Mouse (Mus musculus) B cell, adult 67 days (primary cell): Measurements from ENCODE around the gene Aifm2. TPM values are rescaled to one million over a fixed set of nuclear protein-coding genes. Genes with fewer than 3 reads are reported as not detected.

ENCODE experiments used
- total RNA-seq, 2 experiments: library from RNA; stranded (reverse); gene quantifications; 4 replicates each; pipeline ENCODE4 v1.2.4; 2023

Aifm2 gene
- total RNA-seq: 1 to 10 TPM; 3.3 to 4.4 TPM

DNA sequence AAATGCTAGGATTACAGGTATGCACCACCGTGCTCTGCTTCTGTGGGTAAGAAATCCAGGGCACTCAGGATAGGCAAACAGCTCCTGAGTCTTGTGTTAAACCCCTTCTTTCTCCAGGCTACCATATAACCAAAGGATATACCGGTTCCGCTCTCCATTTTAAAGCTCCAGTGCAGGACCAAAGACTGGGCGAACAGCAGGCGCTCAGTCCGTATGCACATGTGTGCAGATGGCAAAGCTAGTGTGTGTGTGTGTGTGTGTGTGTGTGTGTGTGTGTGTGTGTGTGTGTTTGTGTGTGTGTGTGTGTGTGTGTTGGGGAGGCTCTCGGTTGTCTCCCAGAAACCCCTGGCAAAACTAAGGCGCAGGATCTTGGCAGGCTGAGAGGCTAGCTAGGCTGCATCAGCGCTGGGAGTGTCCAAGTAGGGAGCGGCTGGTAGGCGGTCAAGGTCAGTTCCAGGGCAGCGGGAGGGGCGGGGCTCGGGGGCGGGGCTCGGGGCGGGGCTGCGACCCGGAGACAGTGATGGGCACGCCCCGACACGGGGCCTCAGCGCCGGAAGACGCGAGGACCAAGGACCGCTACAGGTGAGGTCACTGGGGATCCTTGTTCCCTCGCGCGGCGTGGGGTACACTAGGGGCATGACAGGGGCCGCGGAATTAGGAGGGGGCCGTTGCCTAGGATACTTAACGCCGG, at the start of gene Aifm2:
Gene Aifm2, plus strand, starts transcription at position 493 of the 691 bp plus-strand sequence.

DNA sequence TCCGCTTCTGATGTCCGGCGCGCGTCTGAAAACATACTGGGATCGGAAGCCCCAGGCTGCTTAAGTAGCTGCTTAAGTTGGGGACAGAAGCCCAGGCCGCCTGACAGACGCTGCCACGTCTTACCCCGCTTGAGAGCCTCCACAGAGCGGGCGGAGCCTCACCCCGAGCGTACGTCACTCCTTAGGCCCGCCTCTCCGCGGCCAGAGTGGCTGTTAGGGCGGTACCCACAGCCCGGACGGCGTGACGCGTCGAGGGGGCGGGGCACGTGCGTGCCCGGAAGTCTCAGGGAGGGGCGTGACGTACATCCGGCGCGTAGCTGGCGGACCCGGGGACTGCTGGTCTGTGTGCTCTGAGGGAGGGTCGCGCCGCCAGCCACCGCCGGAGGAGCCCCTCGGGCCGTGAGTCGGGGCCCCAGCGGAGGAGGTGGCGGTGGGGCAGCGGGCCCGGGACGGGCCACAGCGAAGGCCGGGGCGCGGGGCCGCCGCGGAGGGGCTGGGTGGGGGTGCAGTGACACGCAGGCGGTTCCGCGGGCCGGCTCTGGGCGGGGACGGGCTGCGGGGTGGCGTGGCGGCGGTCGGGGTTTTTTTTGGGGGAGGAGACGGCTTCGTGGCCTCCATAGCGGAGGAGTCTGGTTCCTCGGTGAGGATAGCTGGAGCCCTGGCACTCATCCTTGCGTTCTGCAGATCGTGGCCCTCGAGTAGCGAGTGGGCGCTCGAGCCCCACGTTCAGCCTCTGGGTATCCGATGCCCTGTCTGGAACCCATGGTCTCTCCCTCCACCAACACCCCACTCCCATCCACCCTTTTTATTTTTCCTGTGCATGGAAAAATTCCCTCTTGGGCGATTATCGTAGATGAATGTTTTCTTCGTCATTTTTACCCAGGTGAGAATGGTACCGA, 34.8 kb upstream of the Aifm2 start, which contains the start of gene Sar1a:
Gene Sar1a, plus strand, starts transcription at position 285 of the 899 bp plus-strand sequence.

DNA sequence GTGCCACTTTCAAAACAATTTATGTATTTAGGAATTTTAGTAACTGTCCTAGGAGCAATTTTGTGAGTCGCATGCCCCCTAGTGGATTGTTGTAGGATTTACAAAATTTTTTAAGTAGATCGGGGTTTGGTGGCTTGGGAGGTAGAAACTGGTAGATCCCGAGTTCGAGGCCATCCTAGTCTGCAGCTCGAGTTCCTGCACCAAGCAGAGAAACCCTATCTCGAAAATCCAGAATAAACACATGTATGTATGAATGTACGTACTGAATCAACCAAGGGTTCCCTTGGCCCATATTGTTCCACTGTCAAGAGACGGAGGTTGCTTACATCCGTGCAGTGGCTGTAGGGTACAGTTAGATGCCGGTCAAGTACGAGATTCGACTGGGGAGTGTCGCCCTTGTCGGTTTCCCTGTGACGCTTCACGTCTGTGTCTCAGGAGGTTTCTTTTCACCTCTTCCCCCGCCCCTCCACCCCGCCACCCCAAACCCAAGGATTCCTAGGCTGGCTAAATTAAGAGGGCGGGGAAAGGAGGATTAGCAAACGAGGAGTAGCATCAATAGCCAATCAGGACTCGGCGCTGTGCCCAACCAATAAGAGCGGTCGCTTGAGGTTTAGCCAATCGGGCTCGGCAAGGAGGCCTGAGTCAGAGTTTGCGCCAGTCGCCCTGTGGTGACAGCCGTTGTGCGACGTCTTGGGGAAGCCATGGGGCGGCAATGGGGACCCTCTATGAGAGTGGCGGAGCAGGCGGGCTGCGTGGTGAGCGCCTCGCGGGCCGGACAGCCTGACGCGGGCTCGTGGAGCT, 20.0 kb upstream of the Aifm2 start, which contains the start of gene Tysnd1:
Gene Tysnd1, plus strand, starts transcription at position 645 of the 801 bp plus-strand sequence.

DNA sequence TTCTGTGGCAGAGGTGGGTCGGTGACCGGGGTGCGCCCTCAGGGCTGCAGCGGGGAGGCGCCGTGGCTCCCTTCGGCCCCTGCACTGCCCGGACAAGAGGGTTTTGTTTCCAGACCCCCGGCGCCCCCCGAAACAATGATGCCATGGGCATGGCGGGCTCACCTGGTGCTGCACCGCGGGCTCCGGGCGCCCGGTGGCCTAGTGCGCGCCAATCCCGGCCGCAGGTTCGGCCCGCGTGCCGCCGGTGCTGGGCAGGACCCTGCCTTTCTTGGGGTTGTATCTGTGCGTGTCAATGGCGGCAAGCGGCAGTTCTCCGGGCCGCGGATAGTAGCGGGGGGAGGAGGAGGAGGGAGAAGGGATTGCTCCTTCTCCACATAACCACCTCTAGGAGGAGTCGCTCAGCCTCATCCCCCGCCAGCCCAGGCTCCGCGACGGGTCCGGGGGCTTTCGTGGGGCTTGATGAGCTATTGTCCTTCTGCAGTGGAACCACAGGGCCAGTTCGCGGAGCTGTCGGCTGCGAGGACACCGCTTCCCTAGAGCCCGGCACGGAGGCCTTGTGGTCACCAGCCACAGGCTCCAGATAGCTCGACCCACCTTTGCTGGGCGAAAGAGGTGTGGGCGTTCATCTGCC, 68.7 kb downstream of the Aifm2 start, which contains the start of gene H2afy2:
Gene H2afy2, minus strand, starts transcription at position 527 of the 631 bp plus-strand sequence.

Other genes with a start within 250 kb of the Aifm2 start
- 10 to 100 TPM; 11.2 to 16.2 TPM for gene Lrrc20, start 239.5 kb upstream of the Aifm2 start, total RNA-seq
- gene Npffr1, start 119.8 kb upstream of the Aifm2 start, total RNA-seq: not detected
- gene Ppa1, start 66.7 kb upstream of the Aifm2 start, total RNA-seq: 10 to 100 TPM; 16.2 to 20.5 TPM
- gene Sar1a, start 35.0 kb upstream of the Aifm2 start, total RNA-seq: 100 to 1,000 TPM; 194 to 220 TPM
- gene Tysnd1, start 19.7 kb upstream of the Aifm2 start, total RNA-seq: 10 to 100 TPM; 29.3 to 30.5 TPM
- not detected for gene H2afy2, start 68.9 kb downstream of the Aifm2 start, total RNA-seq